Mouse (Mus musculus) lung, postnatal 10 days (tissue): Measurements from ENCODE around the gene Immt.
A peak's percentile ranks its signal among the peaks of the same experiment; 100 is the strongest.
"Not testable (repeated sequence)": the region's sequence is repeated elsewhere in the genome, so short reads cannot be mapped to it uniquely, and the experiment has no call there.

Experiments used
- DNase-seq: peaks from one replicate; pipeline ENCODE4 v3.0.0; 2021

The Immt gene

GRCm38 (mm10) chr6:71867751-71868150, 36.6 kb downstream of the Immt start:
- no peak for DNase-seq

DNA sequence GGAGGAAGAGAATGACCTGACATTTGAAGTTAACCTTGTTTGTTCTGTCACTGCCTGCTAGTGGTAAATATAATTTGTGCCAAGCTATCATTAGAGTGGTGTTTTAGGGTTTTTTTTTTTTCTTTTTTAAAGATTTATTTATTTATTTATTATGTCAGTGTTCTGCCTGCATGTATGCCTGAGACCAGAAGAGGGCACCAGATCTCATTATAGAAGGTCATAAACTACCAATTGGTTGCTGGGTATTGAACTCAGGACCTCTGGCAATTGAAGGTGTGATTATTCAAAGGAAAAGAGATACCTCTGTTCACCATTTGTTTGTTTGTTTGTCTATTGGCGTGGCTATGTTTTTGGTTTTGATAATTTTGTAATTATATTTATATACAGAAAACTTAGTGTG, 37.7 kb downstream of the Immt start:
- DNase-seq = peak; percentile 8

GRCm38 (mm10) chr6:71871396-71871795, 40.3 kb downstream of the Immt start:
- no peak for DNase-seq

GRCm38 (mm10) chr6:71877965-71878760, 47.0 kb downstream of the Immt start:
- no peak for DNase-seq

GRCm38 (mm10) chr6:71893263-71893662, 62.1 kb downstream of the Immt start:
- DNase-seq = no peak

GRCm38 (mm10) chr6:71907702-71908235, 76.6 kb downstream of the Immt start:
- no peak for DNase-seq

DNA sequence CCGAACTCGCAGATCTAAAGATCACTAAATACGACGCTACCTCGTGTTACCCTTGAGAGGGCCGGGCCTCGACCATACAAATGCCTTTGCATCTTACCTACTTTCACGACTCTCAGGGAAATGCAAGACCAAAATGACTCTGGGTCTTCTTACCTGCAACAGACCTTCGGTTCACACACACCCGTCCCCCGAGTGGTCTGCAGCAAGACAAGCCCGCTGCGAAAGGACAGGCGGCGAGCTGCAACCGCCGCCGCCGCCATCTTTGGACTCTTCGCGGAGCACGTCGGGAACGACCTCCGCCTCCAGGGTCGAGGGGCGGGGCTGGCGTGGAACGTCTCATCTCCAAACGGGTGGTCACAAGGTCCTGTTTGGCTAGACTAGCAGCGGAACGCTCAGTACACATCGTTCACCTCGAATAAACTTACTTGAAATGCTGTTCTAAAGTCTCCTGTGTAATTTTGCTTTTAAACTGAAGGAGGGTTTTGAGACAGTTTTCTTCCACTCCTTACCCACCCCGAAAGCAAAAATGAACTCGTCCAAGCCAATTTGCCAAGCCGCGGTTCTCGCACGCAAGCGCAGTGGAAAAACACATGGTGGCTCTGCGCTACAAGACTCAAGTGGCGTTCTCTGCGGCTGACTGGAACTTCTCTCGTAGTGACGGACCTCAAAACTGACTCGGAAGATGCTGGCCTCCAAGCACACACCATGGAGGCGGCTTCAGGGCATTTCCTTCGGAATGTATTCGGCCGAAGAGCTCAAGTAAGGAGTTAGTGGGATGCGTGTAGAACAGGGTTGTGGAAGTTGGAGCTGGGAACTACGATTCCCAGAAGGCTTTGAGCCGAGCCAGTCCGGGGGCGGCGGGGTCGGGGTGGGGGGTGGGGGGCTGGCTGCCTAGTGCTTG, 77.6 kb downstream of the Immt start, which contains the start of the genes Ptcd3 and Polr1a:
TSS of gene Ptcd3 (minus strand) at position 270 of the 901 bp plus-strand sequence.
TSS of gene Polr1a (plus strand) at position 573 of the 901 bp plus-strand sequence.
- DNase-seq = peak; percentile 95

GRCm38 (mm10) chr6:71909384-71909783, 78.3 kb downstream of the Immt start:
- DNase-seq = peak; percentile 7

DNA sequence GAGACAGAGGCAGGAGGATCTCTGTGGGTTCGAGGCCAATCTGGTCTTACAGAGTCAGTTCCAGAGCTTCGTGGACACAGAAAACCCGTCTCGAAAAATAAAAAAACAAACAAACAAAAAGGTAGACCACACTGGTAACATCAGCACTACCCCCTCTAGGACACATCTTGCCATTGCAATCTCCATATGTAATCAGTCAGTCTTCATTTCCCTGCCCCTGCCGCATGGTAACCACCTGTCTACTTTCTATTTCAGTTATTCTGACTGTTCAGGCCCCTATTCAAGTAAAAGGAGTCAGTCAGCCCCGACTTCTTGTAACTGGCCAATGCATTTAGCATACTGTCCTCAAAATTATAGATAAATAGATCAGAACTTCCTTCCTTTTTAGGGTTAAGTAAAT, 78.7 kb downstream of the Immt start:
- DNase-seq = no peak

DNA sequence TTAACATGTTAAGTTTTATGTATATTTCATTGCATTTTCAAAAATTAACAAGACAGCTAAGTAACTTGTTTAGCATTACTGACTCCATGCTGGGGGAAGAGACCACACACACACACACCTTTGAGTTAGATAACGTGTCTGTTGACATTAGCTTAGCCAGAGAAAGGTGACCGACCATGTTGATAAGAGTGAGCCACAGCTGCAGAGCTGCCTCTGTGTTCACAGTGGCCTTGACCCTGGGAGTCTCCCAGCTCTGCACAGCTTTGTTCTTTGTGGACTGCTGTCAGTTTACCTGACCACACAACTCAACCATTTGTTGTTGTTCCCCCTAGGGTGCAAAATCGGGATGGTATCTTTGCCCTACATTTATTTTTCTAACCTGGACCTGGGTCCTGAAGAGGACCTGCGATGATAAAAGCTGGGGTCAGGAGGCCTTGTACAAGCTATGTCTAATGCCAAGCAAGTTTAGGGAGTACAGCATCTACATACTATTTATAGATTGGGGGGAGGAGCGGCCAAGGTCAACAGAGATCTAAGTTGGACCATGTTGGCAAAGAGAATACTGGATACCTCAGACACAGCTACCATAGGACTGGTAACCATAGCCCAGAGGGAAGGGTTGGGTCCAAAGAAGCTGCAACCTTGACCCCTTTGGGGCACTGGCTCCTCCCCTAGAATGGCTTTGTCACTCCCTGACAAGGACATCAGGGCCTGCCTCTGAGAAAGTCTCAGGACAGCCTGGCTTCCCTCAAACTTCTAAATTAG, 80.7 kb downstream of the Immt start:
- DNase-seq = no peak

DNA sequence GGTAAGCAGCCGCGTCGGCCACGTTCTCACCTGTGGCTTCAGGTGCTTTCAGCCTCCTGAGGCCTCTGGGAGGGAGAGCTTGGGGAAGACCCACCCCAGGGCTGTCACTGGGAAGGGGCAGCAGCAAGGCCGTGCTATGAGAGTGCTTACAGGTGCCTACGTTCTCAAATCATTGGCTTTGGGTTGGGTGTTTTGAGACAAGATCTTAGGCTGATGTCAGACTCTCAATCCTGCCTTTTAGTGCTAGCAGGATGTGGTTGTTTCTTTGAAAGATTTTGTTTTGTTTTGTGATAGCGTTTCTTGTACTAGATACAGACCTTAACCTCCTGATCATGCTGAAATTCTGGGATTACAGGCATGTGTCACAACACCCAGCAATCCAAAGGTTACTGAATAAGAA, 89.6 kb downstream of the Immt start:
- no peak for DNase-seq

GRCm38 (mm10) chr6:71925233-71925632, 94.1 kb downstream of the Immt start:
- DNase-seq = not testable (repeated sequence)
